Mouse (Mus musculus): ENCODE results near the gene Cyp2d9. TPM values are rescaled to one million over a fixed set of nuclear protein-coding genes. Genes with fewer than 3 reads are reported as not detected.

Cyp2d9 gene
- polyA plus RNA-seq (2014; fragmentation: Illumina TruSeq; extraction: RNeasy Lipid Tissue Mini Kit (QIAGEN cat#74804); ENCODE audit: low read depth, low replicate concordance): 1.6 TPM

GRCm38 (mm10) chr15:82433137-82433536 is at the start of gene Cyp2d9:
Gene Cyp2d9, plus strand, starts transcription at chr15:82433437.

GRCm38 (mm10) chr15:82393922-82394321 is 39.3 kb upstream of the Cyp2d9 start, which contains the start of gene Cyp2d11:
Gene Cyp2d11, minus strand, starts transcription at chr15:82394022.

GRCm38 (mm10) chr15:82406981-82407380 is 26.3 kb upstream of the Cyp2d9 start, which contains the start of gene Cyp2d10:
Gene Cyp2d10, minus strand, starts transcription at chr15:82407195.

Other genes with a start within 250 kb of the Cyp2d9 start
- gene Shisa8, start 220.6 kb upstream of the Cyp2d9 start, polyA plus RNA-seq (2014; fragmentation: Illumina TruSeq; extraction: RNeasy Lipid Tissue Mini Kit (QIAGEN cat#74804); ENCODE audit: low read depth, low replicate concordance): not detected
- not detected for gene Tnfrsf13c, start 209.1 kb upstream of the Cyp2d9 start, polyA plus RNA-seq (2014; fragmentation: Illumina TruSeq; extraction: RNeasy Lipid Tissue Mini Kit (QIAGEN cat#74804); ENCODE audit: low read depth, low replicate concordance)
- gene Cenpm, start 188.7 kb upstream of the Cyp2d9 start, polyA plus RNA-seq (2014; fragmentation: Illumina TruSeq; extraction: RNeasy Lipid Tissue Mini Kit (QIAGEN cat#74804); ENCODE audit: low read depth, low replicate concordance): 2.5 TPM
- gene 1500009C09Rik, start 181.0 kb upstream of the Cyp2d9 start, polyA plus RNA-seq (2014; fragmentation: Illumina TruSeq; extraction: RNeasy Lipid Tissue Mini Kit (QIAGEN cat#74804); ENCODE audit: low read depth, low replicate concordance): not detected
- 3.4 TPM for gene Sept3, start 158.5 kb upstream of the Cyp2d9 start, polyA plus RNA-seq (2014; fragmentation: Illumina TruSeq; extraction: RNeasy Lipid Tissue Mini Kit (QIAGEN cat#74804); ENCODE audit: low read depth, low replicate concordance)
- gene Wbp2nl, start 134.5 kb upstream of the Cyp2d9 start, polyA plus RNA-seq (2014; fragmentation: Illumina TruSeq; extraction: RNeasy Lipid Tissue Mini Kit (QIAGEN cat#74804); ENCODE audit: low read depth, low replicate concordance): 0.87 TPM
- 90.8 TPM for gene Naga, start 94.5 kb upstream of the Cyp2d9 start, polyA plus RNA-seq (2014; fragmentation: Illumina TruSeq; extraction: RNeasy Lipid Tissue Mini Kit (QIAGEN cat#74804); ENCODE audit: low read depth, low replicate concordance)
- 1.4 TPM for gene Pheta2, start 94.5 kb upstream of the Cyp2d9 start, polyA plus RNA-seq (2014; fragmentation: Illumina TruSeq; extraction: RNeasy Lipid Tissue Mini Kit (QIAGEN cat#74804); ENCODE audit: low read depth, low replicate concordance)
- gene Smdt1, start 94.5 kb upstream of the Cyp2d9 start, polyA plus RNA-seq (2014; fragmentation: Illumina TruSeq; extraction: RNeasy Lipid Tissue Mini Kit (QIAGEN cat#74804); ENCODE audit: low read depth, low replicate concordance): 191 TPM
- gene Ndufa6, start 79.1 kb upstream of the Cyp2d9 start, polyA plus RNA-seq (2014; fragmentation: Illumina TruSeq; extraction: RNeasy Lipid Tissue Mini Kit (QIAGEN cat#74804); ENCODE audit: low read depth, low replicate concordance): 283 TPM
- 31.2 TPM for gene Cyp2d22, start 53.2 kb upstream of the Cyp2d9 start, polyA plus RNA-seq (2014; fragmentation: Illumina TruSeq; extraction: RNeasy Lipid Tissue Mini Kit (QIAGEN cat#74804); ENCODE audit: low read depth, low replicate concordance)
- gene Cyp2d11, start 39.4 kb upstream of the Cyp2d9 start, polyA plus RNA-seq (2014; fragmentation: Illumina TruSeq; extraction: RNeasy Lipid Tissue Mini Kit (QIAGEN cat#74804); ENCODE audit: low read depth, low replicate concordance): not detected
- not detected for gene Cyp2d10, start 26.2 kb upstream of the Cyp2d9 start, polyA plus RNA-seq (2014; fragmentation: Illumina TruSeq; extraction: RNeasy Lipid Tissue Mini Kit (QIAGEN cat#74804); ENCODE audit: low read depth, low replicate concordance)
- not detected for gene Cyp2d12, start 121.6 kb downstream of the Cyp2d9 start, polyA plus RNA-seq (2014; fragmentation: Illumina TruSeq; extraction: RNeasy Lipid Tissue Mini Kit (QIAGEN cat#74804); ENCODE audit: low read depth, low replicate concordance)
- not detected for gene Cyp2d34, start 187.5 kb downstream of the Cyp2d9 start, polyA plus RNA-seq (2014; fragmentation: Illumina TruSeq; extraction: RNeasy Lipid Tissue Mini Kit (QIAGEN cat#74804); ENCODE audit: low read depth, low replicate concordance)

All from adipose tissue, adult 10 weeks (tissue).